Mouse (Mus musculus): ENCODE measurements around the gene Rsph1. TPM values are rescaled to one million over a fixed set of nuclear protein-coding genes. Genes with fewer than 3 reads are reported as not detected.
"Not testable (repeated sequence)": the region's sequence is repeated elsewhere in the genome, so short reads cannot be mapped to it uniquely, and the experiment has no call there.

Rsph1 gene
- polyA plus RNA-seq, 1 experiment from 2014 or later: 0.88 TPM

DNA sequence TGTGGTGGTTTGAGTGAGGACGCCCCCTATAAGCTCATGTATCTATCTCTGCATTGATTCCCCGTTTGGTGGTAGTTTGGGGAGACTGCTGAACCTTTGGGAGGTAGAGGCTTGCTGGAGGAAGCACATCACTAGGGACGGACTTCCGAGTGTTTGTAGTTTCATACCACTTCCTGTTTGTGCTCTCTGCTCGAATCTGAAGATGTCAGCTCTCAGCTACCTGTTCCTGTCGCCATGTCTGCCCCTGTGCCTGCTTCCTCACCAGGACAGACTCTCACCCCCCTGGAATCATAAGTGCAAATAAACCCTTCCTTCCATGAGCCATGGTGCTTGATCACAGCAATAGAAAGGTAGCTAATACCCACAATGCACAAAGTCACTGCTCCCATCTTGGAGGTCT lies 2.0 kb downstream of the Rsph1 start:
- Histone ChIP-seq H3K4me1 (replicated peaks; ENCODE audit: control insufficient read depth, insufficient read depth, low read length) (peaks cover 2% of the 10 kb centered on the region; the same call in 1 of the 2 replicates), H3K9me3 (ENCODE audit: control insufficient read depth, low read length) (no peaks in the 10 kb centered on the region), H3K9ac (ENCODE audit: low read depth, low read length) (no peak overlapping the region), H3K27me3 (replicated peaks; ENCODE audit: control insufficient read depth, insufficient read depth, low read length) (no peaks in the 10 kb centered on the region), H3K36me3 (ENCODE audit: control insufficient read depth, insufficient read depth, low read length) (no peaks in the 10 kb centered on the region), H3K27ac (ENCODE audit: low read depth, low read length) (no peak overlapping the region), H3K4me2 (no peak overlapping the region), H3K4me3 (ENCODE audit: low read depth, low read length) (no peak overlapping the region)
- 50% methylated on average over 6 of the region's 6 CpGs for WGBS
- no peak for ATAC-seq (replicated peaks; ENCODE audit: low FRiP score)
- no peak for DNase-seq (ENCODE audit: low spot score)

DNA sequence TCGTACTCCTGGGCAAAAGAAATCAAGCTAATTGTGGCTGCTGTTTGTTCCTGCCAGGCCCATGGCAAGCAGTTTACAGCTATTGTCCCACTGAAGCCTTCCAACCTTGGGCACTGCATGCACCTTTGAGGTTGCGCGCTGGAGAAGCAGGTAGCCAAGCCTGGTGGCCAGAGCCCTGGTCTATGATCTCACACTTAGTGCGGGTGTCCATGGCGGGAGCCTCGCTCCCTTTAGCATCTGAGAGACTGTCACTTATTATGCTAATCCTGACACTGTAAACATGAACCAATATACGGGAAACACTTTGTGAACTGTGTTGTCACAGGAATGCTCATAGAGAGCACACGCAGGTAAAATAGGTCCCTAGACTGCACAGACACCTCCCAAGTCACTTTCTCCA lies 3.6 kb downstream of the Rsph1 start:
- H3K4me3 ChIP-seq (ENCODE audit: low read depth, low read length): no peak overlapping the region
- H3K27me3 ChIP-seq (replicated peaks; ENCODE audit: control insufficient read depth, insufficient read depth, low read length): no peaks in the 10 kb centered on the region
- H3K4me2 ChIP-seq: no peak overlapping the region
- H3K9ac ChIP-seq (ENCODE audit: low read depth, low read length): no peak overlapping the region
- 87% methylated on average over 8 of the region's 8 CpGs for WGBS
- H3K9me3 ChIP-seq (ENCODE audit: control insufficient read depth, low read length): no peaks in the 10 kb centered on the region
- ATAC-seq (replicated peaks; ENCODE audit: low FRiP score) (no peak), DNase-seq (ENCODE audit: low spot score) (no peak)
- no peaks in the 10 kb centered on the region; the same call in 1 of the 2 replicates for H3K4me1 ChIP-seq (replicated peaks; ENCODE audit: control insufficient read depth, insufficient read depth, low read length)
- no peak overlapping the region for H3K27ac ChIP-seq (ENCODE audit: low read depth, low read length)
- no peaks in the 10 kb centered on the region for H3K36me3 ChIP-seq (ENCODE audit: control insufficient read depth, insufficient read depth, low read length)

DNA sequence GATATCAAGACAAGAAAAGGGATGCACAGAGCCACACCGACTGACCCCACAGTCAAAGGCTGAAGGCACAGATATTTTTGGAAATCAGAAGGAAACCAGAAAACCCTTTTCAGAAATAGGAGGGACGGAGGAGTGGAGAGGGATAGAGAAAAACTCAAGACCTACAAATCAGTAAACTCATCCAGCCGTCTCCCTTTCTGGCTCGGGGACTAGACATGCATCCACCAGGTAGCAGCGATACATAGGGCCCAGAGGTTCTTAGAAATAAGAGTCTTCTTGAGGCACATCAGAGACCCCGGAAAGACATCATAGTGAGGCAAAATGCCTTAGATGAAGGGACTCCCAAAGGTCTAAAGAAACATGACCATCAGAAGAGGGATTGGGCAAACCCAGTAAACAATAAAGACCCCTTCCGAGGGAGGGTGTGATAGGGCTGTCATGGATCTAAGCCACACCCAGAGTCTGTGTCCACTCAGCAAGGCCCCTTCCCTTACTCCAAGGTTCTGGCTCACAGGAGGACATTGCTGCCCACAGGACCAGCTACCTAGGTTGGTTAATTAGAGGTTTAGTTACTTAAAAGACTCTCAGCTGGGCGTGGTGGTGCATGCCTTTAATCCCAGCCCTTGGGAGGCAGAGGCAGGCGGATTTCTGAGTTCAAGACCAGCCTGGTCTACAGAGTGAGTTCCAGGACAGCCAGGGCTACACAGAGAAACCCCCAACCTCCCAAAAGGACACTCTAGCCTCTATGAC lies 4.6 kb downstream of the Rsph1 start:
- DNase-seq (ENCODE audit: low spot score): no peak
- H3K36me3 ChIP-seq (ENCODE audit: control insufficient read depth, insufficient read depth, low read length): no peaks in the 10 kb centered on the region
- 82% methylated on average over 9 of the region's 9 CpGs for WGBS
- no peaks in the 10 kb centered on the region for H3K9me3 ChIP-seq (ENCODE audit: control insufficient read depth, low read length)
- ATAC-seq (replicated peaks; ENCODE audit: low FRiP score): no peak
- H3K27me3 ChIP-seq (replicated peaks; ENCODE audit: control insufficient read depth, insufficient read depth, low read length): no peaks in the 10 kb centered on the region
- H3K4me1 ChIP-seq (replicated peaks; ENCODE audit: control insufficient read depth, insufficient read depth, low read length): no peaks in the 10 kb centered on the region; the same call in 1 of the 2 replicates
- no peak overlapping the region for H3K27ac ChIP-seq (ENCODE audit: low read depth, low read length)
- no peak overlapping the region for H3K4me2 ChIP-seq
- no peak overlapping the region for H3K9ac ChIP-seq (ENCODE audit: low read depth, low read length)
- no peak overlapping the region for H3K4me3 ChIP-seq (ENCODE audit: low read depth, low read length)

DNA sequence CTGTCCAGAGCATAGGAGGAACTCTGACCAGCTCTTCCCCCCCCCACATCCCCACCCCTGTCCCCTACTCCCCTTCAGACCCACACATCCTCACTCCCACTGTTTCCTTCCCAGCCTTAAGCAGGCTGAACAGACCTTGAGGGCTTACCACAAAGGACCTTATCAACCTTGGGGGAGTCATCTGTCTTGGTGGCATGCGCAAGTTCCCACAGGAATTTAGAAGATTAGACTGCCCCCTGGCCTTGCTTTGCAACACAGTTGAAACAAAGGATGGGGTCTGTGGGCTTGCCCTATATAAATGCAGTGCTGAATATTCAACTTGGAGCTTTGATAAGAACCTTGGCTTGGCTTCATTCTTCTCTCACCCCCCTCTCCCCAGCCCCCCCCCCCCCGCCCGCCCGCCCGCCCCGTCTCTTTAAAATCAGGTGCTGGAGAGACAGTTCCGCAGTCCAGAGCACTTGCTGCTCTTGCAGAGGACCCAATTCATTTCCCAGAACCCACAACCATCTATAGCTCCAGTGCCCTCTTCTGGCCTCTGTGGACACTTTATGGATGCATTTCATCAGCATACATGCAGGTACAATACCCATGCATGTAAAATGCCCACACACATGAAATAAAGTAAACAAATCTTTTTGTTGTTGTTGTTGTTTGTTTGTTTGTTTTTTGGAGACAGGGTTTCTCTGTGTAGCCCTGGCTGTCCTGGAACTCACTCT lies 5.9 kb downstream of the Rsph1 start:
- WGBS: 47% methylated on average over 6 of the region's 7 CpGs
- no peak for ATAC-seq (replicated peaks; ENCODE audit: low FRiP score)
- Histone ChIP-seq H3K4me3 (ENCODE audit: low read depth, low read length) (no peak overlapping the region), H3K27ac (ENCODE audit: low read depth, low read length) (no peak overlapping the region), H3K4me1 (replicated peaks; ENCODE audit: control insufficient read depth, insufficient read depth, low read length) (no peaks in the 10 kb centered on the region), H3K4me2 (no peak overlapping the region), H3K36me3 (ENCODE audit: control insufficient read depth, insufficient read depth, low read length) (no peaks in the 10 kb centered on the region), H3K27me3 (replicated peaks; ENCODE audit: control insufficient read depth, insufficient read depth, low read length) (no peaks in the 10 kb centered on the region), H3K9me3 (ENCODE audit: control insufficient read depth, low read length) (no peaks in the 10 kb centered on the region), H3K9ac (ENCODE audit: low read depth, low read length) (no peak overlapping the region)
- DNase-seq (ENCODE audit: low spot score): no peak

DNA sequence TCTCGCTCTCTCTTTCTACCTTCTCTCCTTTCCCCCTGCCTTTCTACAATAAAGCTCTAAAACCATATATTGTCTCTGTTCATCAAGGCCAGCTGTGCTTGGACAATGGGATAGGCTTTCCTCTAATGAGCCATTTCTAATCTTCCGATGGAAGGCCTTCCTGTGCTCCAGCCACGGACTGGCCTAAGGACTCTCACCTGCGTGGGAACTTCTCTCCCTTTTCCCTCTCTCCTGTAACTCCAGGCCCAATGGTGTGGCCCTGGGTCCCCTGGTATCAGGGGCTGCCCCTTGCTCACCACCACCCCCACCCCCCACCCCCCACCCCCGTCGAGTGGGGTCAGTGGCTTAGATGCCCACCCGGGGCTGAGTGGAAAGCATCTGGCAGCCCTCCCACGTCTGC lies 6.4 kb downstream of the Rsph1 start:
- not testable (repeated sequence) for H3K9ac ChIP-seq (ENCODE audit: low read depth, low read length); H3K4me2 ChIP-seq; H3K36me3 ChIP-seq (ENCODE audit: control insufficient read depth, insufficient read depth, low read length); ATAC-seq (replicated peaks; ENCODE audit: low FRiP score); H3K27ac ChIP-seq (ENCODE audit: low read depth, low read length); DNase-seq (ENCODE audit: low spot score); H3K4me3 ChIP-seq (ENCODE audit: low read depth, low read length); H3K9me3 ChIP-seq (ENCODE audit: control insufficient read depth, low read length); H3K27me3 ChIP-seq (replicated peaks; ENCODE audit: control insufficient read depth, insufficient read depth, low read length); H3K4me1 ChIP-seq (replicated peaks; ENCODE audit: control insufficient read depth, insufficient read depth, low read length)
- WGBS: 56% methylated on average over 8 of the region's 8 CpGs

DNA sequence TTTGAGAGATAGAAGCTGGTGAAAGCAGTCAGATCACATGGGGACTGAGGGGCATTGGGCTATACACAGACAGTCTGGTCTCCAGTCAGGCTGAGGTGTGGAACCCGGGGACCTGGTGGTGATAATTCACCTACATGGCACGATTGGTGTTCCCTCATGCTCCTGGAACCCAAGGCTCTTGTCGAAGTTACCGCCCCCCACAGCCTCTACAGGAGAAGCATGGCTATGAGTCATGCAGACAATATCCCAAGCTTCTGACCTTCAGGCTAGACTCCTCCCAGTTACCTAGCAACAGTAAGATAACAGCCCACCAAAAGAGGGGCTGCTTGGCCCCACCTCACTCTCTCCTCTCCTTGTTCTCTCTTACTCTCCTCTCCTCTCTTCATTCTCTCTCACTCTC lies 6.9 kb downstream of the Rsph1 start:
- 71% methylated on average over 4 of the region's 4 CpGs for WGBS
- no peak overlapping the region for H3K4me2 ChIP-seq
- DNase-seq (ENCODE audit: low spot score) (no peak), ATAC-seq (replicated peaks; ENCODE audit: low FRiP score) (no peak)
- no peaks in the 10 kb centered on the region for H3K36me3 ChIP-seq (ENCODE audit: control insufficient read depth, insufficient read depth, low read length)
- no peaks in the 10 kb centered on the region for H3K9me3 ChIP-seq (ENCODE audit: control insufficient read depth, low read length)
- no peaks in the 10 kb centered on the region for H3K27me3 ChIP-seq (replicated peaks; ENCODE audit: control insufficient read depth, insufficient read depth, low read length)
- no peak overlapping the region for H3K4me3 ChIP-seq (ENCODE audit: low read depth, low read length)
- no peak overlapping the region for H3K9ac ChIP-seq (ENCODE audit: low read depth, low read length)
- H3K27ac ChIP-seq (ENCODE audit: low read depth, low read length): no peak overlapping the region
- 0 out of 2 replicates have a peak, but pooled peaks cover 1% of the 10 kb centered on the region for H3K4me1 ChIP-seq (replicated peaks; ENCODE audit: control insufficient read depth, insufficient read depth, low read length)

DNA sequence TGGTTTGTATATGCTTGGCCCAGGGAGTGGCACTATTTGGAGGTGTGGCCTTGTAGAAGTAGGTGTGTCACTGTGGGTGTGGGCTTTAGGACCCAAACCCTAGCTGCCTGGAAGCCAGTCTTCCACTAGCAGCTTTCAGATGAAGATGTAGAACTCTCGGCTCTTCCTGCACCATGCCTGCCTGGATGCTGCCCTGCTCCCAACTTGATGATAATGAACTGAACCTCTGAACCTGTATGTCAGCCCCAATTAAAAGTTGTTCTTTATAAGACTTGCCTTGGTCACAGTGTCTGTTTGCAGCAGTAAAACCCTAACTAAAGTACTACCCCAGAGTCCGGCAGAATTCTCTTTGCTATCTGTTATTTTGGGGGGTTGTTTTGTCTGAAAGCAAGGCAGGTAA lies 7.4 kb downstream of the Rsph1 start:
- Histone ChIP-seq H3K36me3 (ENCODE audit: control insufficient read depth, insufficient read depth, low read length) (no peaks in the 10 kb centered on the region), H3K27ac (ENCODE audit: low read depth, low read length) (no peak overlapping the region), H3K27me3 (replicated peaks; ENCODE audit: control insufficient read depth, insufficient read depth, low read length) (no peaks in the 10 kb centered on the region), H3K9ac (ENCODE audit: low read depth, low read length) (no peak overlapping the region), H3K4me1 (replicated peaks; ENCODE audit: control insufficient read depth, insufficient read depth, low read length) (0 out of 2 replicates have a peak, but pooled peaks cover 2% of the 10 kb centered on the region), H3K4me2 (no peak overlapping the region), H3K9me3 (ENCODE audit: control insufficient read depth, low read length) (no peaks in the 10 kb centered on the region), H3K4me3 (ENCODE audit: low read depth, low read length) (no peak overlapping the region)
- DNase-seq (ENCODE audit: low spot score) (no peak), ATAC-seq (replicated peaks; ENCODE audit: low FRiP score) (no peak)
- WGBS: 95% methylated on average over 2 of the region's 2 CpGs

DNA sequence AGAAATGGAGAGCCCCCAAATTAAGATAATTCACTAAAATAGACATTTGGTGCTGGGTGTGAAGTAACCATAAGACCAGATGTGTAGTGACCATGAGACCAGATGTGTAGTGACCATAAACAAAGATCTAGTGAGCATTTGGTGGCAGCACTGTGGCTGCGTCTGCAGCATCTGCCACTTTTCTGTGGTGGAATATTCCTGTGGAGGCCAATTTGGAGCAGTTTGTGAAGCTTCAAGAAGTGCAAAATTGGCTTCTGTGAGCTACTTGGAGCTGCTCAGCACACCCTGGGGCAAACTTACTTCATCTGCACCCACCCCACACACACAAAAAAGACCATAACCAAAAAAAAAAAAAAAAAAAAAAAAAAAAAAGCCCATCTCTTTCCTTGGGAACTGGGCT lies 9.2 kb downstream of the Rsph1 start:
- H3K9me3 ChIP-seq (ENCODE audit: control insufficient read depth, low read length): no peaks in the 10 kb centered on the region
- H3K27ac ChIP-seq (ENCODE audit: low read depth, low read length): no peak overlapping the region
- no peak overlapping the region for H3K4me3 ChIP-seq (ENCODE audit: low read depth, low read length)
- 0 out of 2 replicates have a peak, but pooled peaks cover 2% of the 10 kb centered on the region for H3K4me1 ChIP-seq (replicated peaks; ENCODE audit: control insufficient read depth, insufficient read depth, low read length)
- H3K4me2 ChIP-seq: no peak overlapping the region
- 88% methylated on average over 1 of the region's 1 CpGs for WGBS
- no peaks in the 10 kb centered on the region for H3K36me3 ChIP-seq (ENCODE audit: control insufficient read depth, insufficient read depth, low read length)
- ATAC-seq (replicated peaks; ENCODE audit: low FRiP score) (no peak), DNase-seq (ENCODE audit: low spot score) (no peak)
- H3K9ac ChIP-seq (ENCODE audit: low read depth, low read length): no peak overlapping the region
- H3K27me3 ChIP-seq (replicated peaks; ENCODE audit: control insufficient read depth, insufficient read depth, low read length): no peaks in the 10 kb centered on the region

DNA sequence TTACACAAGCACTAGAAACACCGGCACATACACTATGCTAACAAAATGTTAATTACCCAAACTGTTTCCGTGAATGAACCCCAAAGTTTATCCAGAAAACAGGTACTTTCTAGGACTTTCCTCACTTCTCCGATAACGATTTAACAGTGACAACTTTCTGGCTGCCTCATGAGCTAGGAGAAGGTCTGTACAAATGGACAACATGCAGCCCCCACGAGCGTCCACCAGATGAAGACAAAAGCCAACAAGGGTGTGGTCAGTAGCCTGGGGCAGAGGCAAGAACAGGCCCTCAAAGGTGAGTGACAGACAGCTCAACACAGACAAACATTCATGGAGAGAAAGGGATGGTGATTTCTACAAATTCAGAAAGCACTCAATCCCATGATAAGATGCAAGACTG lies 9.6 kb downstream of the Rsph1 start:
- Histone ChIP-seq H3K4me3 (ENCODE audit: low read depth, low read length) (no peak overlapping the region), H3K9me3 (ENCODE audit: control insufficient read depth, low read length) (no peaks in the 10 kb centered on the region), H3K9ac (ENCODE audit: low read depth, low read length) (no peak overlapping the region), H3K27ac (ENCODE audit: low read depth, low read length) (no peak overlapping the region), H3K4me2 (no peak overlapping the region), H3K36me3 (ENCODE audit: control insufficient read depth, insufficient read depth, low read length) (no peaks in the 10 kb centered on the region), H3K4me1 (replicated peaks; ENCODE audit: control insufficient read depth, insufficient read depth, low read length) (0 out of 2 replicates have a peak, but pooled peaks cover 2% of the 10 kb centered on the region), H3K27me3 (replicated peaks; ENCODE audit: control insufficient read depth, insufficient read depth, low read length) (no peaks in the 10 kb centered on the region)
- ATAC-seq (replicated peaks; ENCODE audit: low FRiP score) (no peak), DNase-seq (ENCODE audit: low spot score) (no peak)
- 86% methylated on average over 6 of the region's 6 CpGs for WGBS
